Mouse (Mus musculus) olfactory bulb, adult 2 months (tissue): ENCODE results near the gene Fam118b. TPM values are rescaled to one million over a fixed set of nuclear protein-coding genes. Genes with fewer than 3 reads are reported as not detected.

Experiments
- H3K27ac ChIP-seq: fragments of 200-500 bp; 2 replicates; pipeline ENCODE4 v1.5.1; 2012; ENCODE audit warnings: low read depth, low read length; ENCODE audit not compliant: insufficient read depth
- H3K4me1 ChIP-seq: fragments of 200-500 bp; 2 replicates; pipeline ENCODE4 v1.6.1; 2012; ENCODE audit warnings: low read length; ENCODE audit not compliant: control insufficient read depth, insufficient read depth
- H3K4me3 ChIP-seq: fragments of 200-500 bp; 2 replicates; pipeline ENCODE4 v1.5.1; 2012; ENCODE audit warnings: mild to moderate bottlenecking, low read depth, low read length, moderate library complexity; ENCODE audit not compliant: insufficient read depth
- CTCF ChIP-seq: fragments of 200-500 bp; IDR thresholded peaks from 2 replicates; pipeline ENCODE4 v1.5.1; 2012; ENCODE audit warnings: low read depth, mild to moderate bottlenecking, low read length, moderate library complexity; ENCODE audit not compliant: insufficient read depth
- POLR2A ChIP-seq: fragments of 200-500 bp; IDR thresholded peaks from 2 replicates; pipeline ENCODE4 v1.6.1; 2012; ENCODE audit warnings: mild to moderate bottlenecking, low read depth, low read length, moderate library complexity; ENCODE audit not compliant: insufficient read depth
- WGBS: fragments of 180-500 bp; shearing (Covaris S2); methylation state at CpG from one replicate; pipeline ENCODE4 v1.1.7; 2018; 5-methylcytosine and 5-hydroxymethylcytosine counted together
- polyA plus RNA-seq: library from polyadenylated mRNA; stranded (reverse); fragments of >200 nt; gene quantifications from 2 replicates; pipeline ENCODE4 v1.2.4, GENCODE M21; 2012; ENCODE audit warnings: low replicate concordance; ENCODE audit not compliant: missing spikeins, insufficient read depth, insufficient read length

Fam118b gene
- polyA plus RNA-seq, 1 experiment, result not detected

DNA sequence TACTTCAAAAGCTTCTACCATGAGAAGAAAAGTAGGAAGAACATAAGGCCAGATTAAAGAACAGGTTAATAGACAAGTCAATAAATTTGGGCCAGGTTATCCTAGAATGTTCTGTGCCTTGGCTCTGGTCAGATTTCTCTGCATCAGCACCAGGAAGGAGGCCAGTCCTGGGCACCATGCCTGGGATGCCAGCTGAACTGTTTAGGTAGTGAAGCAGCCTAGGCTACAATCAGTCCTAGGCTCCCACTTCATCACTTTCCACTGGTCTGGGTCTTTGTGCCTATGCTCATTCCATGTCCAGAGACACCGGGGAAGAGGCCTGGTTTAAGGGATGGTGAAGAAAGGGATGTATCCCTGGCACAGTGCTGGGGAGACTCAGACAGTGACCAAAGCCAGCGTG, 63.2 kb downstream of the Fam118b start:
- 100% methylated on average over 2 of the region's 2 CpGs for WGBS
- Histone ChIP-seq H3K27ac (no peak overlapping the region), H3K4me3 (no peak overlapping the region), H3K4me1 (peaks cover 6% of the 10 kb centered on the region; the same call in 1 of the 2 replicates)
- TF ChIP-seq CTCF, result no peak
- TF ChIP-seq POLR2A, result no peak

GRCm38 (mm10) chr9:35203536-35203935, 64.1 kb downstream of the Fam118b start:
- no peak overlapping the region for H3K27ac ChIP-seq
- peaks cover 6% of the 10 kb centered on the region; the same call in 1 of the 2 replicates for H3K4me1 ChIP-seq
- no peak overlapping the region for H3K4me3 ChIP-seq
- 69% methylated on average over 3 of the region's 3 CpGs for WGBS
- TF ChIP-seq CTCF (no peak), POLR2A (no peak)

- Histone ChIP-seq H3K4me3 (no peak overlapping the region), H3K4me1 (peaks cover 6% of the 10 kb centered on the region; the same call in 1 of the 2 replicates), H3K27ac (no peak overlapping the region)
- TF ChIP-seq CTCF, result no peak
- no peak for TF ChIP-seq POLR2A
- WGBS, result 63% methylated on average over 9 of the region's 9 CpGs
Observed at GRCm38 (mm10) chr9:35200529-35201060, 67.0 kb downstream of the Fam118b start.

DNA sequence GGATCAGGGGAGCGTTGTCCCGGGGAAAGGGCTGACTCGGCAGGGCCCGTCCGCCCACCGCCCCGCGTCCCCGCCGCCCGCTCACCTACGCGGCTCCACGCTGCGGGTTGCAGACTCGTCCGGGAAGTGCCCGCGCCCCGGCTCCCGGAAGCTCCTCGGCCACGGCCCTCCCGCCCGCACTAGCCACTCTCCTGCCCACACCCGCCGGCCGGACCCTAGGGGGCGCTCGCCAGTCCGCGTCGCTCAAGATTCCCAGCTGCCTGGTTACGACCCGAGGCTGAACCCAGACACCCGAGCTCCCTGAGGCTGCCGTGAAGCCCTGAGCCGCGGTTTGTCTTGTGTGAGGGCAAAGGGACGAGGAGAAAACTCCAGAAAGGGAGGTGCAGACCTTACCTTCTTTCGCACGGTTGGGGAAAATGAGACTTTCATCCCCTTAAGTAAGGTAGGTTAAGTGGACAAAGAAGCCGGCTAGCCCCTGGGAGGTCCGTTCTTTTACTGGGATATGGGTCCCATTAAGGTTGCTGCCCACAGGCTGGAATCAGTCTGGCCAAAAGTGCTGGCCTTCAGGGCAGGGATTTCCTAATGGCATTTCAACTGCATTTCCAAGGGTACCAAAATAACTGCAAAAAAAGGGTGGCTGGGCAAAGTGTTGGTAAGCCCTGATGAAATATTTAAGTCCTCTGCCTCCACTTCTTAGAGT, 67.7 kb downstream of the Fam118b start, which contains the start of the genes Srpr and Tirap:
Gene Srpr (plus strand): TSS at position 404 of the 700 bp plus-strand sequence.
Gene Tirap (minus strand): TSS at position 520 of the 700 bp plus-strand sequence.
- Histone ChIP-seq H3K4me1 (peaks cover 6% of the 10 kb centered on the region; the same call in 1 of the 2 replicates), H3K27ac (no peak within 1 kb of the TSS), H3K4me3 (peak within 1 kb of the TSS; percentile 46)
- under 1% methylated on average over 41 of the region's 44 CpGs for WGBS
- TF ChIP-seq POLR2A (no peak), CTCF (peak; percentile 80)

- no peak for TF ChIP-seq POLR2A
- no peak for TF ChIP-seq CTCF
- peak overlapping the region; percentile 46 for H3K4me3 ChIP-seq
- H3K4me1 ChIP-seq, result peaks cover 6% of the 10 kb centered on the region; the same call in 1 of the 2 replicates
- 36% methylated on average over 18 of the region's 18 CpGs for WGBS
- no peak overlapping the region for H3K27ac ChIP-seq
Observed at GRCm38 (mm10) chr9:35198945-35199771, 68.4 kb downstream of the Fam118b start.

DNA sequence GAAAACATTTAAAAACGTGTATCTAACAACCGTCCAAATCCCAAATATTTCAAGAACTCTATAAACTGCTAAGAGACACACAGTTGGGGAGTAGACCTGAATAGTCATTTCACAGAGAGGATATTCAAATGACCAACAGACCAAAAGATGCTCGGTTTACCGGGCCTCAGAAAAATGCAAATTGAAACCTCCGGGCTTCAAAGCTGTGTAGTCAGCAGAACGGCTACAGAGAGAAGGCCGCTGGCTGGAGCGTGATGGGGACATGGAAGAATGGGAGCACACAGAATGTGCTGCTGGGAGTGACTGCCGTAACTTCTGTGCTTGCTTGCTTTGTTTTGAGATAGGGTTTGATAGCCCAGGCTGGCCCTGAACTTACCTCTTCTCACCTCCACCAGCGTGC, 69.3 kb downstream of the Fam118b start:
- TF ChIP-seq POLR2A, result no peak
- TF ChIP-seq CTCF, result no peak
- Histone ChIP-seq H3K27ac (no peak overlapping the region), H3K4me3 (no peak overlapping the region), H3K4me1 (peaks cover 6% of the 10 kb centered on the region; the same call in 1 of the 2 replicates)
- 79% methylated on average over 10 of the region's 10 CpGs for WGBS

DNA sequence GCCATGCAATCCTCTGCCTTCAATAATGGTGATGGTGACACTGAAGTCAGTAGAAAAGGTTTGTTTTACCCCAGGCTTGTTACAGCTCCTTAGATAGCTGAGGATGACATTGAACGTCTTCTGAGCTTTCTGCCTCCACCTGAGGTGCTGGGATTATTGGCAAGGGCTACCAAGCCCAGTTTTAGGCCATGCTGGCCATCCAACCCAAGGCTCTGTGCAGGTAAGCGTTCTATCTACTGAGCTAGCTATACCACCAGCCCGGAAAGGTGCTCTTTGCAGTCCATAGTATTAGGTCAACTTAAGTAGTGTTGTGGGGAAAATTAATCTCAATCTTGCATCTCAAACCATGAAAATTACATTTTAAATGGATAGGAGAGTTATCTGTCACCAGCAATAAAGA, 70.0 kb downstream of the Fam118b start:
- WGBS, result 93% methylated on average over 3 of the region's 3 CpGs
- H3K4me1 ChIP-seq, result peaks cover 6% of the 10 kb centered on the region; the same call in 1 of the 2 replicates
- no peak overlapping the region for H3K27ac ChIP-seq
- H3K4me3 ChIP-seq, result no peak overlapping the region
- TF ChIP-seq POLR2A, result no peak
- TF ChIP-seq CTCF, result no peak

DNA sequence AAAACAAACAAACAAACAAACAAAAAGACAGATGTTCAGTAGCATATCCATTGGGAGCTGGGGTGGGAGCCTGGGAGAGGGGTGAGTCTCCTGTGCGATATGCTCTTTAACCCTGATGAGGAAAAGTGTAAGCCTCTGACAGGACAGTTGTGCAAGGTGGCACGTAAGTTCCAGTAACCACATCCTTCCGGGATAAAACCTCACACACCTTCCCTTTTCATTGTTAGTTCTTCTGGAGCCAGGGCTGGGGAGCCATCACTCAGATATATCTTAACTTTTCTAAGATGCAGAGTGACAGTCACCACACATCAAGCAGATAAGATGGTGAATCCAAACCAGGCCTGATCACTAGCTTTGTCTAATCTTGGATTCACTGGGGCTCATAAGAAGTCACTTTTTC, 73.6 kb downstream of the Fam118b start:
- TF ChIP-seq POLR2A (no peak), CTCF (no peak)
- Histone ChIP-seq H3K4me1 (peaks cover 2% of the 10 kb centered on the region; the same call in 1 of the 2 replicates), H3K4me3 (no peak overlapping the region), H3K27ac (no peak overlapping the region)
- whole genome bisulfite sequencing, result 95% methylated on average over 3 of the region's 3 CpGs
